Mouse (Mus musculus) right cerebral cortex, adult 18-20 months (tissue): ENCODE measurements at regions not wholly inside any gene's neighbourhood (a gene's known extent, or its start where the extent isn't known, plus 50 kb on each side); places are given as distances from the start of the nearest gene placed in this dataset.

ENCODE experiments used
- DNase-seq: peaks from one replicate; pipeline ENCODE4 v3.0.0; 2022; ENCODE audit warnings: mixed read lengths

GRCm38 (mm10) chr13:71481205-71481604, 482.3 kb downstream of the Irx1 start:
- DNase-seq: no peak

- peak; percentile 22 for DNase-seq
These were observed 502.0 kb downstream of the Irx1 start for GRCm38 (mm10) chr13:71461552-71461951.

- DNase-seq: no peak
These were observed 502.9 kb downstream of the Irx1 start for GRCm38 (mm10) chr13:71460607-71461006.

DNA sequence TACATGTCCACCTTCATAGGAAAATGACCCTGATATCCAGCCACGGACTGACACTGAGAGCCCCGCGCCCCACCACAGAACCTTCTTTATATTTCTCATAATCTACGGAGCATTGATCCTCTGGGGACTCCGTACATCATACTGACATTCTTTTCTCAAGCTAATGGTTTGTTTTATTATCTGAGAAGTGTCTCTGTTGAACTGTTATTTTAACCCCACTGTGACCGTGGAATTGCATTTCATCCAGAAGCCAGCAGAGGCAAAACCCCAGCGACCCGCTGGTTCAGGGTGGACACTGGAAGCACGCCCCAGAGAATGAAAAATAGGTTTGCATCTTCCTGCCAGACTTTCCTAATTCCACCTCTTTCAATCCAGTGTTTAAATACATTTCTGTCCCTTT, 503.4 kb downstream of the Irx1 start:
- DNase-seq: no peak

GRCm38 (mm10) chr13:71459022-71459536, 504.4 kb downstream of the Irx1 start:
- DNase-seq: no peak

DNA sequence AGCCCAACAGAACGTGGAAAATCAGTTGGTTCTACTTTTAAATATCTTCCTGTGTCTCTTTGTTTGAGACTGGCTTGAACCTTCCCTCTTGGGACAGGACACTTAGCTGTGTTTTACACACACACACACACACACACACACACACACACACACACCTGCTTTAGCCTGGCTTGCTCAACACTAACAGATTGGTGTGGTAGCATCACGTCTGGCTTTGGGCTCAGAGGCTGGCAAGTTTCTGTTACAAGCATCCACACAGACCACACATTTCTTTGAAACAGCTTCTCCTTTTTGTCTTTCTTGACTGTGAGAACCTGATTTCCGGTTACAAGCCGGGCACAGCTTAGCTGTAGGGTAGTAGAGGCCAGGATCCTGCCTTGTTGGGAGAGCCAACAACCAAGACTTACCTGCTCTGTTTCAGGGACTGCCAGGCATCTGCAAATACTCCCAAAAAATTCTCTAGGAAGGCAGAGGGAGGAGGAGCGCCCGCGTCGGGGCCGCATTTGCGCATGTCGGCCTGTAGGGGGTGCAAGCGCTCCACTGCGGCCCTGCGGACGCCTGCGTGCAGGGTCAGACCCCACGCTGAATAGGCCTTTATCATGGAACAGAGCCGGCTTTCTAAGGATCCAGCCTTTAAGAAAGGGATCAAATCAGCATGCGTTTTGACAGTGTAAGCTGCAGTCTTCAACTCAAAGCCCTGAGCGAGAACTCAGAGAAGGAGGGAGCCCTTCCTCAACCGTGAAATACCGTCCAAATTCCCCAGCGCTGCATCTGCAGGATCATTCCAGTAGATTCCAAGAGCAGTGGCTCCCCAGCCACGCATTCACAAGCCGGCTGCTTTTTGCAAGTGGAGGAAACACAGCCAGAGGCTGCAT, 505.2 kb downstream of the Irx1 start:
- peak; percentile 39 for DNase-seq

DNA sequence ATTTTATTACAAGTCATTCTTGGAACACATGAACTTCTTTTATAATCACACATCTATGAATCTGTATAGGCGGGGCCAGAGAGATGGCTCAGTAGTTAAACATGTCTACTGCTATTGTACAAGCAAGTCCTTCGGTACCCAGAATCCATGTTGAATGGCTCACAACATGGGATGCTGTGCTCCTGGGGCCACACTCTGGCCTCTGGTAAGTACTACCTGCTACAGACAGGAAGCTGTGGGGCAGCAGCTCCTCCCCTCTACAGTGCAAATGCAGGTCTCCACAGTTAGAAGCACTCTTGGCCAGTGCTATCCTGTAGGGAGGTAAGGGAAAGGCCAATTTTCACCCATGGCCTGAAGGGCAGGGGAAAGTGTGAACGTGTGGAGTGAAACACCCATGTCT, 506.0 kb downstream of the Irx1 start:
- no peak for DNase-seq

DNA sequence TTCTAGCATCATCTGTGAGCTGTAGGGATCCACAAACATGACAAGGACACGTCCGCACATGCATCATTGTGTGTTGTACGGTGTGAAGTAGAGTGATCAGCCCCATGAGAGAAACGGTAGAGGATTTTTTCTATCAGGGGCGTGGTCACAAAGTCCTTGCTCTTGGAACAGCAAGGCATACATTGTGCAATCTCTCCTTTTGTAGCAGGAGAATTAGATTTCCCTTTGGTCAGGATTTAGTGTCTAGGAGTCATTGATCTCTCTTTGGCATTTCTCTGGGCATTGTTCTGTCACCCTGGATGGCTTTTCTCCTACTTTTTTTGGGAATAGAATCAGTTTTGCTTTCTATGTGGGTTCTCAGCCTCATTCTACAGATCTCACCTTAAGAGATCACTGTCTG, 511.3 kb downstream of the Irx1 start:
- DNase-seq: no peak

GRCm38 (mm10) chr13:71437601-71438099, 525.9 kb downstream of the Irx1 start:
- no peak for DNase-seq

- peak; percentile 64 for DNase-seq
These were observed 559.6 kb downstream of the Irx1 start for GRCm38 (mm10) chr13:71403654-71404560.

DNA sequence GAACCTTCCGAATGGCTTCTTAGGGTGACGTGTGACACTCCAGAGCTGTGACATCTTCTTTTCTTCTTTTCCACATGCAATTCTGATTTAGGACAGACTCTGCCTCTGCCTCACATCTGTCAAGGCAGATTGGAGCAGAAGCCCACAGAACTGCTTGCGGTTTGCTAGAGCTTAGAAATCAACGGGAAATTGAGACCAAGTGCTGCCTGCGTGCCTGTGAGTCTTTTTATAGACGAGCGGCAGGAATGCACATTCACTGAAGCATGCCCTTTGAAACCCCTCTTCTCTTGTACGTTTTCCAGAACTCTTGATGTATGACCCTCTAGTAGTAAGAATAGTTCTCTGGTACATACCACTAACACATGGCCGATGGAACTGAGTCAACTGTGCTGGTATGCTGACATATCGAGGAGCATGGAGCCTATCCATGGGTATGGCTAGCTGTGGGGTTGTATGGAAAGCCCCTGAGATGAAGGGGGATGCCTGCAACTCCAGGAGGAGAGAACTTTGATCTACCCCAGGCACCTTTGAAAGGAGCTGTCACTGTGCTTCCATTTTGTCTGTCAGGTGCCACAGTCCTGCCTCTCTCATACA, 552.2 kb upstream of the Adamts16 start:
- DNase-seq: no peak

GRCm38 (mm10) chr13:71378641-71379040, 537.0 kb upstream of the Adamts16 start:
- no peak for DNase-seq

GRCm38 (mm10) chr13:71375909-71376606, 534.4 kb upstream of the Adamts16 start:
- peak; percentile 21 for DNase-seq

- DNase-seq: no peak
These were observed 531.4 kb upstream of the Adamts16 start for GRCm38 (mm10) chr13:71372701-71373685.

- DNase-seq: no peak
These were observed 528.2 kb upstream of the Adamts16 start for GRCm38 (mm10) chr13:71369832-71370231.

GRCm38 (mm10) chr13:71365261-71365660, 523.6 kb upstream of the Adamts16 start:
- DNase-seq: no peak

DNA sequence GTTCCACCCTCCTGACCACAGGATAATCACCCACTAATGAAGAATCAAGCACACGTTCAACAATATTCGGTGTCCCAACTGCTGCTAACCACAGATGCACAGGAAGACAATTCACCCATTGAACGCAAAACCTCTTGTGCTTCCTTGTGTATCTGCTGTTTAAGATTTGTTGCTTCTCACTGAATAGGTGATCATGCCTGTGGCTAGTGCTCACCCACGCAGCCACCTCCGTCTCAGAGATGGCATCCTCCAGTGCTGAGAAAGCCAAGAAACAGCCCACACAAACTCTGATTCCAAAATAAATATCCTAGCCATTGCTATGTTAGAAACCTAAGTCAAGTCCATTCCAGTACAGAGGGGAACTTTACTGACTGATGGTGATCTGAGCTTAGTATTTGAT, 520.7 kb upstream of the Adamts16 start:
- peak; percentile 18 for DNase-seq

DNA sequence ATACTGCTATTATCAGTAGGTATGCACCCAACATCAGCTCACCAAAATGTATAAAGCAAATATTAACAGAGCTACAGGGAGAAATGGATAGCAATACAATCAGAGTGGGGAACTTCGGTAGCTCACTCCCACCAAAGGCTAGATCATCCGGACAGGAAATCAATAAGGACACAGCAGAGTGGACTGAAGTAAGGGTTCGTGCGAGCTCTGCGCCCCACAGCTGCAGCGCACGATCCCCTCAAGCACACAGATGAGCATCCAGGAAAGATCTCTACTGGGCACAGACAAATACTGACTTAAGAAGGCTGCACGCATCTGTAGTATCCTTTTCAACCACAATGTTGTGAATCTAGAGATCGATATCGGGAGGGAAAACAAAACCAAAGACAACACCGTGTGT, 517.5 kb upstream of the Adamts16 start:
- no peak for DNase-seq

DNA sequence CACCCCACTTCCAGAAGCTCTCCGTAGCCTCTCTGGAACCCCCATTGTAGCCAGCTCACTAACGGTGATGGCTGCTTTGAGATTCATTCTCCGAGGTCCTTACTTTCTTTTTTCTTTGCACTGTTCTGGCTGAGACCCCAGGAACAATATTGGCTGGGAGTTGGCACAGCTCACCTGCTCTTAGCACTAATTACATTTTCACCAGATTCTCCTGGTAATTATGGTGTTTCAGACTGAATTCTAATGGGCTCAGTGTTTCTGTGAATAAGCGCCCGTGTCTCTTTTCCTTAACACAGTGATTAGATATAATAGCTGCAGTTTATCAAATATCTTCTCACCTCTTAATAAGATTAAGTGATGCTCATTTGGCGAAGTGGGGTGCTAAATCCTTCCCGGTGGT, 509.2 kb upstream of the Adamts16 start:
- DNase-seq: no peak

- DNase-seq: no peak
These were observed 501.3 kb upstream of the Adamts16 start for GRCm38 (mm10) chr13:71342921-71343320.

DNA sequence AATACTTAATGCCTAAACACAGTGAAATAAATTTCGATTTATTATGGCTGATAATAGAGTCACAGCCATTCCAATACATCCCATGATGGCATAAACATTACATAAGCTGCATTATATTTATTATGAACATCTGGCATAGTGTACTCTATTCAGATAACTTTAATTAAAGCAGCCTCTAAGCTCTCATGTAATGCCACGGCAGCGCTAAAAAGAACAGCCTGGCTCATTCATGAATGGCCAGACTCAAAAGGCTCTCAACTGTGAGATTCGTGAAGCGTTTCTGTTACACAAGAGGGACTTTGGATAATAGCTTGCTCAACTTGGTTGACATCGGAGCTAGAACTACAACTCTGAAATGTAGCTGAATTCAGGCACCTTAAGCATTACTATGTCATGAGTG, 497.1 kb upstream of the Adamts16 start:
- DNase-seq: no peak
